Mouse (Mus musculus): ENCODE data around the gene Rad51d.

GRCm38 (mm10) chr11:82889524-82890341 lies 681 bp downstream of the Rad51d start:
- TF ChIP-seq CTCF (IDR thresholded peaks at IDR 0.05; ENCODE audit: extremely low read depth, insufficient read depth, low read length) (no peak), POLR2A (IDR thresholded peaks at IDR 0.05; ENCODE audit: extremely low read depth, insufficient read depth, low read length) (no peak)

Data from cortical plate, adult 2 months (tissue).